Mouse (Mus musculus): Measurements from ENCODE around the gene Usp32.
A peak's percentile ranks its signal among the peaks of the same experiment; 100 is the strongest.
"Not testable (repeated sequence)": the region's sequence is repeated elsewhere in the genome, so short reads cannot be mapped to it uniquely, and the experiment has no call there.

The Usp32 gene

DNA sequence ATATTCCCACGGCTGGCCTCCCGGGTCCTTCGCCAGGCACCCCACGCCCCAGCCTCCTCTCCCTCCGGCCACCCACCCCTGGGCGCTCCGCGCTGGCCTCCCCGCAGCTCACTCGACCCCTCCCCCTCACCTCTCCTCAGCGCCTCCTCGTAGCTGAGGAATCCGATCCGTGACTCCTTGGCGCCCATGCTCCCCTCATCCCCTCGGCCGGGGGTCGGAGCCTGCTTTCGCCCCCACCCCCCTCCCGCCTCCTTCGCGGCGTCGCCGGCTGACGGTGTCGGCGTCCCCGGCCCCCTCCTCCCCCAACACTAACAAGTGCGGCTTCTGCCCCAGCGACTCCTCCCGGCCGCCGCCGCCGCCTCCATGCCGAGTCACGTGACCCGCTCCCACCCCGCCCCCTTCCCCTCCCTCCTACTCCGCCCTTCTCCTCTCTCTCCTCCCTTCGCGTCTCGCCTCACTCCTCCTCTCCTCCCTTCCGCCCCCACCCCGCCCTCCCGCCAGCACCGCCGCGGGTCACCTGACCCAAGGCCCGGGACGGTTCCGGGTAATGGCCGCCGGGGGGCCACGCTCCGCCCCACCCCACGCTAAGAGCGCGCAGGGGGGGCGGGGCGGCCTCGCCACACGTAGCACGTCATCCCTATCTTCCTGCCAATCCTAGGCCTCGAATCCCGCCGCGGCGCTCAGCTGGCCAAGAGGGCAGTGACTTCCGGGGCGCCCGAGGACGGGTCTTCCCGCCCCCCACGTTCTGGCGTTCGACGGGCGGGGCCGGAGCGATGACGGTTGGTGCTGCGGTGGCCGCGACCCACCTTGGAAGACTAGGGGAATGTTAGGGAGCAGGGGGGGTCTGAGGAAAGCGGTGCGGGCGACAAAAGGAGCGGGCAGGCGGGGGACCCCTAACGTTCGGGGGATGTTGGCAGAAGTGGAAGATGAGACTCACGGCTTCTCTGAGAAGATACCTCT, at the start of gene Usp32:
Gene Usp32 (minus strand): TSS at position 581 of the 960 bp plus-strand sequence.
- DNase-seq = peak; percentile 99

DNA sequence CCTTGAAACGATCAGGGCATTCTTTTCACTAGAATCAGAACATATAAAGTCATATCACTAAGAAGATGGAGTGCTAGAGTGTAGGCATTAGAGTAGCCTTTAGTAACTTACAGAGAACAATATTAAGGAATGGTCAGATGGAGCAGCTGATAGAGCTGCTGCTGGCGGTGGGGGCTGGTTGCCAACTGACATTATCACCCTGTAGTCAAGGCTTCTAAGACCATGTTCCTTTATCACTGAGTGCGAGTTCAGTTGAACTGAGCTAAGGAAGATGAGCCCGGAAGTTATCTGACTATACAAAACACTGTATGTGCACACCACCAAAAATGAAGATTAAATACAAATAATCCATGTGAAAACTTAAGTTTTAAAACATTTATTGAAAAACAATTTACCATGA, 49.1 kb upstream of the Usp32 start:
- DNase-seq = no peak

DNA sequence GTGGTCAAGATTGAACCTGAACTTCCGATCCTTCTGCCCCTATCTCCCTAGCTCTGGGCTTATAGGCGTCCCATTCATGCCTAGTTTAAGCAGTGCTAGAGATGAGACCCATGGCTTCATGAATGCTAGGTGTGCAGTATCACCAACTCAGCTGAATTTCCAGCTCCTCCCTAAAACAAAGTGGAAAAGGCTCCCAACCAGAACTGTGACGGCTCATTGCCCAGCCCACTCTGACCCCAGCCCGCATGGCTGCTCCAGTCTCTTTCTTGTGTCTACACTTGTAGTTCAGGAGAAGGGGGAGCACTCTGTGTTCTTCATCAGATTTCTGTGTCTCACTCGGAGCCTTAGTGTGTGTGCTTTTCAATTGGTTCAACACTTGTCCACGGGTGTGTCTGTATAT, 44.9 kb upstream of the Usp32 start:
- no peak for DNase-seq

DNA sequence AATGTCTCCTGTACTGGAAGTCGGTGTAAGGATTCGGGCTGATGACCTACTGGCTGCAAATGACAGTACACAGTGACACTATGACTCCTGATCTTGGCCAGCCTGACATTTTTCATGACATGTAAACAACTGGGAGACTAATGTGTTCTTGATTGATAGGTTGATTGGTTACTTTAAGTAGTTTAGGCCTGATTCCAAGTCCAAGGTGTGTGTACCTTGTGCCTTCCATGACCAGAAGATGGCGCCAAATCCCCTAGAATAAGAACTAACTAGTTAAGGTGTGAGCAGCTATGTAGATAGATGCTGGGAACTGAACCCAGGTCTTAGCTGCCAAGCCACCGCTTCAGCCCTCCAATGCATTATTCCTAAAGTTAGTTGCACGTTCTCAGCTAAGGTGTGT, 44.1 kb upstream of the Usp32 start:
- peak; percentile 74 for DNase-seq

DNA sequence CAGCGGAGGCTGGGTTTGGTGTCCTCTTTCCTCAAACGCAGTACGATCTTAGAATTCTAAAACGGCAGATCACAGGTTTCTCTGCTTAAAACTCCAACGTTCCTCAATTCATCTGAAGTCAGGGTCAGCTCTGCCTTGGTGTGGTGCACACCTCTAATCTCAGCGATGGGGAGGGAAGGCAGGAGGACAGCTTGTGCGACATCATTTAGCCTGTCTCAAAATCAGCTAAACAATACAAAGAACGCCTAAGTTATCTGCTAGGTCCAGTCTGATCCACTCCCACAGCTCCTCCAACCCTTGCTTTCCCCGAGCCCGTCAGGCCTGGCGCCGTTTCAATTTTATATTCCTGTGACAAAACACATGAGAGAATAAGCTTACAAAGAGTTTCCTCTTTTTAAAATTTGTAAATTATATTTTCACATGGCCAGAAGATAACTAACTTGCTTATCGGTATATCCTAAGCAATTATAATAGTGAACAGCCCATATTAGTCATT, 43.4 kb upstream of the Usp32 start:
- no peak for DNase-seq

DNA sequence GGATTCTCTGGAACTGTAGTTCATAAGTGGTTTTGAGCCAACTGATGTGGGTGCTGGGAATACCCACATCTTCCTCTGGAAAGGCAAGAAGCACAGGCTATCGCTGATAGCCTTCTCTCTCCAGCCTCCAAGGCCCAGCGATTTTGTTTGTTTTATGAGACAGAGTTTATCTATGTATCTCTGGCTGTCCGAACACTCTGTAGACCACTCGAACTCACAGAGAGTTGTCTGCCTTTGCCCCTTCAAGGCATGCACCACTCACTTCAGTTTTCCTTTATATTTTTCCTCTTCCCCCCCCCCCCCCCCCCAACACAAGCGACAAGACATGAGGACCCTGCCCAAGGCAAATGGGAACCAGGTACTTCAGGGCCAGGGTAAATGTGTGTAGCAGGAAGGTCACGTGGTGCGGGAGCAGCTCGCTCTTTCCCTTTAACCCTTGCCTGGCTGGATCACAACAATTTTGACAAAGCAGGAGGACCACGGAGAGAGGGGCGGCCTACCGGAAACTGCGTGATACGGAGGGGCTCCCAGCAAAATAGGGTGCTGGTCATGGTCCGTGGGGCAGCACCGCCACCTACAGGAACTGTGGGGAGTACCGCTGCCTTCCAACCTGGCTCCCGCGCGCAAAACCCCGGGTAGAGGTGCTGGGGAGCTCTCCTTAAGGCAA, 42.8 kb upstream of the Usp32 start:
- DNase-seq = peak; percentile 82

DNA sequence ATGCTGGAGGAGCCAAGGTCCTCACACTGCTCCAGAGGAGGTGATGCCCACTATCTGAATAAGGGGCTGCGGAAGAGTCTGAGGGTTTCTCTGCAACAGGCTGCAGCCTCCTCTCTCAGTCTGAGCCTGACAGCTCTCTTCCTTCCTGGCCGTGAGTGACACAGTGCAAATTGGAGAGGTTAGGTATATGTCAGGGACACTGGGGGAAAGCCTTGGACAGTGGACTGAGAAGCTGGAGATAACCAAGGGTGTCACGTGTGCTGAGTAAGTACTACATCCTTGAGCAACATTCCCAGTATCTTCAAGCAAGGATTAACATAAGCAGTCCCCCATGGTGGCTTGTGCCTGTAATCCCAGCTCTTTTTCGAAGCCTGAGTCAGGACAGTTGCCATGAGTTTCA, 38.5 kb upstream of the Usp32 start:
- DNase-seq = no peak

DNA sequence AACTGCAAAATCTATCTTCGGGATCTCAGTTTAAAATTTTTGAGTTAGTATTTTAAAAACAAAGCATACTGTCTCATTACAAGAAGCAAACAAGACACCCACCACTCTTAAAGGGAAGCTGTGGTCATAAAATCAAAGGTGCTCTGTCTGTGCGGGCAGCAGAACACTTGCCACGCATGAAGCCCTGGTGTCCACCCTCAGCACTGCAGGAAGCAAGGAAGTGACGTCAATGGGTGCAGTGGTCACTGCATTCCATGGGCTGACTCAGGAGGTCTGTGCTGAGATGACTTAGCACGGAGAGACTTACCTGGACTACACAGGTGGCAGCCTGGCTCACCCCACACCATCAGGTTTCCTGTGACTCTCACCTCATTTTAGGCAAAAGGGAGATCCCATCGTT, 37.8 kb upstream of the Usp32 start:
- no peak for DNase-seq

DNA sequence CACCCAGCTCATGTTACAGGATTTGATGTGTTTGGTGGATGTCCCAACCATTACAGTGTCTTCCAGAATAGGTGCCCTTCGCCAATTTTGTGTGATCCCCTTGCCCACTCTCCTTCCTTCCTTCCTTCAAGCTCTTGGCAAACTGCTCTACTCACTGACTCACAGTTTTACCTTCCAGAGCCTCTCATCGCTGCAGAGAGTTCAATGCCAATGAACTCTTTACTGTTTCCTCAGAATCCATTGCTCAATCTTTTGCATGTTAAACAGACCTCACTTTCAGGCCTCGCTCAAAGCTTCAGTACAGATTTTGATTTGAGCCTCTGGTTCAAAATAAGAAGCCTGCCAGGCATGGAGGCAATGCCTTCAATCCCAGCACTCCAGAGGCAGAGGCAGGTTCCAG, 36.0 kb upstream of the Usp32 start:
- no peak for DNase-seq

DNA sequence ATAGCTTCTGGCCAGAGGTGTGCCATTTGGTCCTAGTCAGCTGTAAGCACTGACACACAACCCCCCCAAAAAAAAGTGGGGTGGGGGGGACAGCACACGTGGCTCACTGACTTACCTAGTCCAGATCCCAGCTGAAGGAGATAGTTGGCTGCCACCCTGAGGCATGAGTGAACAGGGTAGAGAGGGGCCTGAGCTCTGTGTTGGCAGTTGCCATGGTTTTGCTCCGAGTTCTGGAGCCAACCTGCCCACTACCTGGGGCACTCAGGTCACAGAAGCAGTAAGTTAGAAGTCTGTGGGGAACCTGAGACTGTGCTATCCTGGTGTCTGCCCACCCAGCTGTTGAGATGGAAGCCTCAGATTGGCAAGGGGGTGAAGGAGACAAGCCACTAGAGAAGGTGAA, 30.9 kb upstream of the Usp32 start:
- no peak for DNase-seq

DNA sequence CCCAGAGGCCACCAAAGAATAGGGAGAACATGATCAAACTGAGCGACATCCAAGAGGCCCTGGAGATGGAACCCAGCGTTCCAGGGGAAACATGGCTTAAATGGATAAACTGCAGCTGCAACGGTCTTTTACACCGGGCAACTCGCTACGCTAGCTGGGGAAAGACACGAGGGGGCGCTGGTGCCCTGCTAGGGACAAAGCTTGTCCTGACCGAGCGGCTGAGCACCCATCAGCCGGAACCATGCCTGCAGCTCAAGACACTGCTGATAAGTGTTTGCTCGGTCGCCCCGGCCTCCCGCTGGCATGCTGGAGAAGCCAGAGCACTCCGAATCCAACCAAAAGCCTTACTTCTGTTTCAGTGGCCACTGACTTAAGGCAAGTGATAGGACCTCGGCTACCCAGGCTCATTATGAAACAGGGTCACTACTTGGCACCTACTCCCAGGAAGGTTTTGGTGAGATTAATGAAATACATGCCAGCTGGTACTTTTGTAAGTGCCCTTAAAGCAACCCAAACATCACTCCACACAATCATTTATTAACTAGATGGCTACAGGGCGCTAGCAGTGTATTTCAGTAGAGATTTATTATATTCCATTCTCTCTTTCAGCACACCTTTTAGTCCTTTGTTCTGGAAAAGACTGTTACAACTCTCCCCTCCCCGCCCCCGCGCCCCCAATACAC, 30.2 kb upstream of the Usp32 start, which contains the start of gene 1700125H20Rik:
Gene 1700125H20Rik (plus strand): TSS at position 347 of the 683 bp plus-strand sequence.
- DNase-seq = peak; percentile 97

DNA sequence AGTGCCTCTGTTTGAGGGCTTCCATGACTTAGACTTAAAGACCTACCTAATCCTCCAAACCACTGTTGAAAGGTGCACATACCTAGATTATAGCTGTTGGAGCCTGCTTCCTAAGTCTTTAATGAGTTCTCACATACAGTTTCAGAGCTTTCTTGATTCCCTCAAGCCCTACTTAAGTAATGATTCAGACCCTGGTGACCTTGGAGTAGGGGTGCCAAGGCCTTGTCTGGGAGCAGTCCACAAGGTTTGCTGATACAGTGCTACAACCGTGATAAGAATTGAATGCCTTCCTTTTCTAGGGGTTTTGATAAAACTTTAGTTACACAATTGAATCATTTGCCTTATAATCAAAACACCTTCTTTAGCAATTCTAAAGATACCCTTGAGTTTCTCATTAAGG, 27.5 kb upstream of the Usp32 start:
- DNase-seq = no peak

DNA sequence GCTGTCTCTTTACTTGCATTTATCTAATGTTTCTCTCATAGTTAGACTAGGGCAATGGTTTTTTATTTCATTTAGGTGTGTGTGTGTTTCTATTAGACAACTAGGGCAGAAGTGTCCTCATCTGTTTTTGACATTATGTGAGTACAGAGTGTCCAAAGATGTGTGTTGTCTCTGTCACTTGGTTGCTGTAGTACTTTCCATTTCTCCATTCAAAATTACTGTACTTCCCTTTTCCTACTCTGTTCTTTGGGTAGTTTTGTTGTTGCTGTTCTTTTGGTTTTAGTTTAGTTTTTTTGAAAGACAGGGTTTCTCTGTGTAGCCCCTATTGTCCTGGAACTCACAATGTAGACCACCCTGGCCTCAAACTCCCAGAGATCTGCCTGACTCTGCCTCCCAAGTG, 24.4 kb upstream of the Usp32 start:
- no peak for DNase-seq

DNA sequence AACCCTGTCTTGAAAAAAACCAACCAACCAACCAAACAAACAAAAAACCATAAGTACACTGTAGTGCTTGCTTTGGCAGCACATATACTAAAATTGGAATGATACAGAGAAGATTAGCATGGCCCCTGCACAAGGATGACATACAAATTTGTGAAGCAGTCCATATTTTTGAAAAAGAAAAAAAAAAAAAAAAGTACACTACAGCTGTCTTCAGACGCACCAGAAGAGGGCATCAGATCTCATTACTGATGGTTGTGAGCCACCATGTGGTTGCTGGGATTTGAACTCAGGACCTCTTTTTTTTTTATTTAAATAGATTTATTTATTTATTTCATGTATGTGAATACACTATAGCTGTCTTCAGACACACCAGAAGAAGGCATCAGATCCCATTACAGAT, 23.1 kb upstream of the Usp32 start:
- DNase-seq = not testable (repeated sequence)

DNA sequence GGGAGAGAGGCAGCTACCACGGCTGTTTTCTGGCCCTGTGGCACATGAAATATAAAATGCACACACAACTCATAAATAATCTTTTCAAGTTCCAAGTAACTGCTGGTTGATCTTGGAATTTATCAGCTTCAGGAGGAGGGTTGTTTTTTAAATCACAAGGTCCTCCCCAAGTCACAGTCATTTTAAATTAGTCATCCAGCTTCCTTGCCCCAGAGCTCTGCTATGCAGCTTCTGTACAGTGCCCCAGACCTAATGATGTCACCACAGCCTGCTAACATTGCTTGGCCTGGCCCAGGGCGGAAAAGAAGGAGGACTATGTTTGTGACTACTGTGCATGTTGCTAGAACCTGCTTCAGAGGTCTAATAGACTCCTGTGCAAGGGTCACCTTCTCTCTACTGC, 17.3 kb upstream of the Usp32 start:
- DNase-seq = no peak

DNA sequence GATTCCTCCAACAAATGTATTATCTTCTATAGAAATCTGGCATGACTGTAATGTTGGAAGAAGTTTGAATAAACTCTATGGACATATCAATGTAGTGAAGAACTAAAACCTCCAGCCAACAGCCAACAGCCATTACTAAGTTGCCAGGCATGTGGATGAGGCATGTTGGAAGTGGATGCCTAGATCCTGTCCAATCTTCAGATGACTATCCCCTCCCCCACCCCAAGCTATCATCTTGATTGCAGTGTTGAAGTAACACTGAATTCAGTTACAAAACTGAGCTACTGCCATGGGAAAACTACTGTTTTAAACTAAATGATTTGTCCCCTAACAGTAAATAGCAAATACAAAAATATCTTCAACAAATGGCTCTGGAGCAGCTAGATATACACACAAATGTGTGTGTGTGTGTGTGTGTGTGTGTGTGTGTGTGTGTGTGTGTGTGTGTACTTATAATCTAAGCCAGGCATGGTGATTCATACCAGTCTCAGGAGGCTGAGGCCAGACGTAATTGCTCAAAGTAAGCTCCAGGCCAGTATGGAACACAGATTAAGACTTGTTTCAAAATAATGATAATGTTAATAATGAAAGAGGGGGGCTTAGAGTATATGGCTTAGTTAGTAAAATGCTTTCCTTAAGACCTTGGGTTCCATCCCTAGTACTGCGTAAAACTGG, 12.4 kb upstream of the Usp32 start:
- DNase-seq = no peak

DNA sequence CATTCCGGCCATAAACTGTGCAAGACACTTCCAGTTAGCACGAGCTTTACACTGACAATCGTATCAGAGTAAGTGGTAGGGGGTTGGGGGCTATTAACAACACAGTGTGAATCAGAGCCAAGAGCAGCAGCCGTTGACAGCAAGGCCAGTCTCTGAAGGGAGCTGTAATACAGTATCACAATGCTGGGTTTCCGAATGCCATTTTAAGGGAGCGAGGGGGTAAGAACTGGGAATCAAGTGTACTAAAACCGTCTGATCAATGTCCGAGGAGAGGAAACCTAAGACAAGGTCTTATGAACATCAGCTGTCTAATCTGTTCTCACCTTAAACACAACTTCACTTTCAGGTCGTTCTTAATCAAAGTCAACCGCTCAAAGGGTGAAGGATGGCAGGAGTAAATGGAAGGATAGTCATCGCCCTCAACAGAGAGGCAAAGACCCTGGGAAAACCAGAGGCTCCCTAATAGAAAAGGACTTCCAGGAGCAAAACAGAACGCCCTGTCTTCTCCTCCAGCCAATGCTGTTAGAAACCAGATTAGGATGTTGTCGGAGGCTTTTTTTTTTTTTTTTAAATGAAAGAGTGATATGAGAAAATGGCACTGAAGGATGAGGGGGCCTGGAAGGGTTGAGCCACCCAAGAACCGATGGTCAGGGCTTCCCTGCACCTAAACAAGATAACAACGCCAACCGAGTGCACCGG, 1.0 kb downstream of the Usp32 start:
- DNase-seq = no peak

DNA sequence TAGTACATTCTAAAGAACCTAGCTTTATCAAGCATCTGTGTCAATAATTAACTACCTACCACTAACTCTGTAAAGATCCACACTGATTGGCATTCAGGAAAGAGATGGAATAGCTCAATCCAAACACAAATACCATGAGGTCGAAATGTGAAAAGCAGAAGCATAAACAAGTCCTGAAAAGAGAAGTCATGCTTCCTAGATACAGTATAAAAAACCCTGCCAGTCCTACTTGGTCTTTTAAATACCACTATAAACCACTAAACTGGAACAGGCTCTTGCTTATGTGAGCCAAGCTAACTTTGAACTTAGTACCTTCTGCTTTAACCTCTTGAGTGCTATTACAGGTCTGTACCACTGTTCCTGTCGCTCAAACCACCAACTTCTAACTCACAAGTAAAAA, 8.4 kb downstream of the Usp32 start:
- DNase-seq = no peak

DNA sequence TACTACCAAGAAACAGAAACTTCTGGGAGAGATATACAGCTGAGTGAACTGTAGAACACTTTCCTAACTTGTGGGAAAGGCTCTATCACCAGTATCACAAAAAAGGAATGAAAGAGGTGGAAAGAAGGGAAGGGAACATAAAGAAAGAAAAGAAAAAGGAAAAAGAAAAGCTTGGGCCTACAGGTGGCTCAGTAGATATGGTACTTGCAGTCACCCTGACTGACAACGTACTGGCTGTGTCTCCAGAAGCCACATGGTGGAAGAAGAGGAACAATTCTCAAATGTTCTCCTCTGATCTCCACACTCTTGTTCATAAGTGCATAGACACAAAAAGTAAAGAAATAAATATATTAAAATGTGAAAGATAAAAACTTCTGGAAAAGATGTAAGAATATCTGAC, 11.1 kb downstream of the Usp32 start:
- no peak for DNase-seq

DNA sequence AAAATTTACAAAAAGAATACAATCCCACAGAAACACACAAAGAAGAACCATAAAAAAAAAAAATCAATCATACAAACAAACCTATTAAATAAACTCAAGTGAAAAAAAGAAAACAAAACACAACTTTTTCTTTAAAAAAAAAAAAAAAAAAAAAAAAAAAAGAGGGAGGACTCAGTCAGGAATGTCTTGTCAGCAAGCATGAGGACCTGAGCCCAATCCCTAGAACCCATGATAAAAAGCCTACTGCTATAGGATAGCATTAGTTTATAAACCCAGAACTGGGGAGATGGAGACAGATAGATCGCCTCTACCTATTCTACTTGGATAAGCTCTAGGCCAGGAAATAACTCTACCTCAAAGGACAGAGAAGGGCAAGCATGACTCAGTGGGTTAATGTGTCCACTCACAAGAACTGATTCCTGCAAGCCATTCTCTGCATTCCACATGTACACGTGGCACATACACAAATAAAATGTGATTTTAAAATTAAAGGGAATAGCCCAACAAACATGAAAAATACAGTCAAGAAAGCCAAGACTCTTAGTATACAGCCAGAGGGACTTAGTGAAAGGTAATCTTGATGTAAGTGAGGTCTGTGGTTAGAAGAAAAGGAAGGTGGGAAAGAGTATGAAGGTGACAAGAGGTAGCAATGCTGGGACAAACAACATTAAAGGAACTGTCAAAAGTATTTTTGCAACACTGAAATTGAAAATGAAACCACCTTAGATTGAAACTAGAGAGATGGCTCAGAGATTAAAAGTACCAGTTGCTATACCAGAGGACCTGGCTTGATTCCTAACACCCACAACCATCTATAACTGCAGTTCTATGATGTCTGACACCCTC, 13.5 kb downstream of the Usp32 start:
- no peak for DNase-seq

All from liver (tissue).